Mouse (Mus musculus): ENCODE data around the gene Kif1a. TPM values are rescaled to one million over a fixed set of nuclear protein-coding genes. Genes with fewer than 3 reads are reported as not detected.

Gene Kif1a
- polyA plus RNA-seq, 1 experiment = not detected

DNA sequence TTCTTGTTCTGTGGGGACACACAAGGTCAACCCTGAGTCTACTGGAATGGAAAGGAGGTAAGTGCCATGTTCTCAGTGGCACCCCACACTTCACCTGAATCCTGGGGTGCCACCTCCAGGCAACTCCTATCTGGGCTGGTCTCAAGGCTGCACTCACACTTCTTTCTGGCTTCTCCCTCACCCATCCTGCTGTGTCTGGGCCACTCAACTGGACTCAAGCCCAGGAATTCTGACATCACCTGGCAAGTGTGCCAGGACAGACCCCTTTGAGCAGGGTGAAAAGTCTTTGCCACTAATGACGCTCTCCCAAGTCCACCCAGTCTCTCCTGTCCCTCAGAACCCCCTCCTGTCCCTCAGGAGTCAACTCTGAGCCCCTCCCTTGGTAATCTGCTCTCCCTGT is 33.2 kb downstream of the Kif1a start:
- no peak for TF ChIP-seq GATA1 (IDR thresholded peaks at IDR 0.05; ENCODE audit: low read length)

DNA sequence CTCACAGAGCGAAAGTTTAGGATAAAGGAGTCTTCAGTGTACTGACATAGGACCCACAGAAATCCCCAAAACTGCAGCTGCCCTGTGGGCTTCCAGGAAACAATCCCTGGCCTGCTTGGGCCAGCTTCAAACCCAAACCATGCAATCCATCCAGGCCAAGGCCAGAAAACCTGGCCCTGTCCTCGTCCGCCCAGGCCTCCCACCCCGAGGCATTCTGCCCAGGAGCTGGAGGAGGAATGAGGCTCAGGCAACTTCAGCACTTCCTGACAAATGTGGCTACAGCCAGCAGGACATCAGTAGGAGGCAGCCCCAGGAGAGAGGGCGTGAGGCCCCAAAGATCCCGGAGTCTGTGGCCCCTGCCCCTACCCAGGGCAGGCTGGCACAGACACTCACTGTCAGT is 36.1 kb downstream of the Kif1a start:
- TF ChIP-seq GATA1 (IDR thresholded peaks at IDR 0.05; ENCODE audit: low read length) = no peak

DNA sequence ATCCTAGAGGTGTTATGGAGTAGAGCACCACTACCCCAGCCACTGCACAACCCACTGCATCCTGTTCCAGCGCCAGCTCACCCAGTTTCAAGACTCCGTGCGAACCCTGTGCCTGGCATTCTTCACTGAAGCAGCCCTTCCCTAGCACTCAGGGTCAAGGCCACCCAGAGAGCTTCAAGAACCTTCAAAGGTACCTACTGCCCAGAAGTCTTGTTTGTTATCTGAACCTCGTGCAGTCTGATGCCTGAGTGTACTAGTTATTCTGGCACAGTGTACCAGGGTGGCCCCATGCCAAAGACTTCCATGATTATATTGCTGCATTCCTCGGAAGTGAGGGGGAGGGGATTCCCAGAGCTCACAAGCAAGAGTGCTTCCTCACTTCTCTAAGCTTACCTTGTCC is 38.1 kb downstream of the Kif1a start:
- TF ChIP-seq GATA1 (IDR thresholded peaks at IDR 0.05; ENCODE audit: low read length) = no peak

DNA sequence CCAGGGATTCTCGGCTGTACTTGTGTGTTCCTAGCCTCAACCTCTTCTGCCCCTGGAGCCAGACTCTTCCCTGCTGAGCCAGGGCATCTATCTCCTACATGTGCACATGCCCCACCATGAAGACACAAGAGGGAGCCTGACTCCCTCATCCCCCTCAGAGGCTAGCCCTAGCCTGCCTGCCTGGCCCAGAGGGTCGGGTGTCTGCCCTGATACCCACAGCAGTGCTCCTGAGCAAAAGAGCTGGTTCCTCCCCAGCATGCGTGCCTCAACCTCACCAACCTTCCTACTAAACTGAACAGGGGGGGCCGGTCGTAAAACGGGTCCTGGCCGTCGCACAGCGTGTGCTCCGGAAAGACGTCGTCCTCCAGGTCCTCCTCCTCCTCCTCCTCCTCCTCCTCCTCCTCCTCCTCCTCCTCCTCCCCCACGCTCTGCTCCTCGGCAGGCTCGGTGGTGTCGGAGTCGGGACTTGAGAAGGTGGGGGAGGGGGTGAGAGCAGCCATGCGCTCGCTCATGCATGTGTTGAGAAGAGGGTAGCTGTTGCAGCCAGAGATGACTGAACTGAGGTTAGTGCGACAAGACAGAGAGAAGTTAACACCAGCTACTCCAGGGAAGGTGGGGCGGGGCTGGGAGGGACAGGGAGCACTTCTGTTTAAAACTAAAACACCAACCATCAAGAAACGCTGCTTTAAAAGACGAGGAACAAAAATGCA is 50.5 kb downstream of the Kif1a start:
- no peak for TF ChIP-seq GATA1 (IDR thresholded peaks at IDR 0.05; ENCODE audit: low read length)

DNA sequence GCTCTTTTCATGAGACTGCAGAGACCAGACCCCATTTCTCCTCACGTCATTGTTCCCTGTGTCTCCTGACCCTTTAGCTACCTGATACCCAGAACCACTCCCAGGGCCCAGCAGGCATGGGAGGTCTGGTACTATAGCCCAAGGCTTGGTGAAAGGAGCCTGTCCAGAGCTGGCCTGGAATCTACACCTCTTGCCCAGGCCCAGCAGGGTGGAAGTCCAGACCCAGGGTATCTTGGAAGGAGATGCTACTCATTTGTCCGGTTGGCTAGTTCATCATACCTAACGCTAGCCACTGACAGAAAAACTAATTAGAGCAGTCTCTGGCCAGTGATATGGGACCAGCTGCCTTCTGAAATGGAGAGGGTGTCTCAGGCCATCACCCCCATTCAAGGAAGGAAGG is 51.7 kb downstream of the Kif1a start:
- TF ChIP-seq GATA1 (IDR thresholded peaks at IDR 0.05; ENCODE audit: low read length) = no peak

DNA sequence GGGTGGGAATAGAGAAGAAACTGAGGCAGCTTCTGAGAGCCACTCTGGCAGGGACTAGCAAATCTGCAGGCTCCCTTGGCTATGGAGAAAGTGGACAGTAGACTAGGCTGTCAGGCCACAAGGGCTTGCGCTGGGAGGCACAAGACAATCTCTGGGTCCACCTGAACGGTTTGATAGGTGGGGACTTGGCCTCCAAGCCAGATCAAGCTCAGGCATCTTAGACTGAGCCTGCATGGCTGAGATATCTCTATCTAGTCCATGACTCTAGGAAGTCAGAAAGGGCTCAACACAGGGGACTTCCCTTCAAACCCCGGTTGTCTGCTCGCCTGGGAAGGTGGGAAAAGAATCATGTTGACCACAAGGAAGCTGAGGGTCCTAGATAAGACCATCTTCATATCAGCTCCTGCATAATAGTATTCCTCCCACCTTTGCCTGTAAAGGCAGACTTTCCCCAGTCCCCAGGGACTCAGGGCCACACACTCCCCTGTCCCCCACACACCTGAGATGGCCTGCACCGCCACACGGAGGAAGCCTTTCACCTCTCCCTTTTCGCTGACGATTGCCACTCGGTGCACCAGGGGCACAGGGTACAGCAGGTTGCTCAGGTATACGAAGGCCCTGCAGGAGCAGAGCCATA is 55.5 kb downstream of the Kif1a start:
- TF ChIP-seq GATA1 (IDR thresholded peaks at IDR 0.05; ENCODE audit: low read length) = no peak

DNA sequence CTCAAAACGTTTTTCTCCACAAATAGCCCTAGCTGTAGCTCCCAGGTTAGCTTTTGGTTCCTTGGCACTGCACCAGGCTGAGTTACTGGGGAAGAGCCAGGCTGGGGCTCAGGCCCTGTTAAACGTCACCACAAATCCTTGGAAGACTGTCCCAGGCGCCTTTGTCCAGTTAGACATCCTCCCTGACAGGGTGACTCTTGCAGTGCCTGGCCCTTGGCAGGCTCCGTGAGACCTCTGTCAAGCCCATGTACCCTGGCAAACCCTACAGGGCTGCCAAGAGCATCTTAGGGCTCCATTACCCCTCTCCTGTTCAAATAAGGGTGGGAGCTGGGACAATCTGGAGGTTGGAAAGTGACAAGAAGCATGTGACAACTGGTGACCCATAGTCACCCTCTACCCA is 65.8 kb downstream of the Kif1a start:
- TF ChIP-seq GATA1 (IDR thresholded peaks at IDR 0.05; ENCODE audit: low read length) = no peak

DNA sequence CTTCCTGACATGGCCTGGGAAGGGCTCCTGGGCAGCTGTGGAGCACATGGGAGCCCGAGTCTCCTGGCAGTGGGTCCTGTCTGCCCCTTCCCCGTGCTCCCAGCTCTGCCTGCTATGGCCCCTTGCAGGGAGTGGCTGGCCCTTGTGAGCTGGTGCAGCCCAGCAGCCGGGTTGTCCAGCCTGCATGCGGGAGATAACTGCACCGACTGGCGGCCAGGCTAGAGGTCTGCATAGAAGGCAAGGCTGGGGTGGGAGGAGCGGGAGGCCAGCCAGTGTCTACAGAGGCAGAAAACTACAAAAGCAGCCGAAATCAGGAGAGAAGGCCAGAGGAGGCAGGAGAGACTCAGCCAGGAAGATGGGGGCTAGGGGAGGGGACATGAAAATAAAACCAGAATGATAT is 67.8 kb downstream of the Kif1a start:
- TF ChIP-seq GATA1 (IDR thresholded peaks at IDR 0.05; ENCODE audit: low read length) = no peak

DNA sequence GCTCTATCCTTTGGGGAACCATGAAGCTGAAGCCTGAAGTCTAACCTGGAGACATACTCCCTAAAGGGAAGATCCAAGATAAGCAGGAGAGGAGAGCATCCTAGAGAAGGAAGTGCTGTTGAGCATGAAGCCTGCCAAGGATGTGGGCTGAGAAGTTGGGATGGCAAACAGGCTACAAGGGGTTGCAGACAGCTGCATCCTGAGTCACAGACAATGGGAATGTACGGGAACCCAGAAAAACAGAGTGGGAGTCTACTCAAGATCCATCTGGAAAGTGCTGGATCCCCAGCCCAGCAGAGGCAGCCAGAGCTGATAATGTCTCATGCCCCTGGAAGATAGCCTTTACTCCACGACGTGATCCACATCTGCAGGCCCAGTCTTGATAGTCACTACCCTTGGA is 70.6 kb downstream of the Kif1a start:
- TF ChIP-seq GATA1 (IDR thresholded peaks at IDR 0.05; ENCODE audit: low read length) = no peak

DNA sequence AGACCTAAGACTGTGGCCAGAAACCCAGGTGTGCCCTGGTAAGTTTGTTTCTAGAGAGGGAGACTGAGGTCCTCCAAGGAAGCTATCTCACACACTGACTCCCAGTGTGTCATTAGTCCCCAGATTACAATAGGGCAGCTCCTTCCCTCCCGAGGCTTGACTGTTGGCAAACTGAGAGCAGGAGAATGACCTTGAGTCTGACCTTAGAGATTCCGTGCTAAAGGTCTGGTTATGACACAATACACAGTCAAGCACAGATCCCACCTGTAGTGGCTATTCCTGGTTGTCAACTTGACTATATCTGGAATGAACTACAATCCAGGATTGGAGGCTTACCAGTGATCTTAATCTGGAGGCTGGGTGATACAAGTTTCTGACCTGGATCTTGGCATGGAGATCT is 71.7 kb downstream of the Kif1a start:
- TF ChIP-seq GATA1 (IDR thresholded peaks at IDR 0.05; ENCODE audit: low read length) = no peak

DNA sequence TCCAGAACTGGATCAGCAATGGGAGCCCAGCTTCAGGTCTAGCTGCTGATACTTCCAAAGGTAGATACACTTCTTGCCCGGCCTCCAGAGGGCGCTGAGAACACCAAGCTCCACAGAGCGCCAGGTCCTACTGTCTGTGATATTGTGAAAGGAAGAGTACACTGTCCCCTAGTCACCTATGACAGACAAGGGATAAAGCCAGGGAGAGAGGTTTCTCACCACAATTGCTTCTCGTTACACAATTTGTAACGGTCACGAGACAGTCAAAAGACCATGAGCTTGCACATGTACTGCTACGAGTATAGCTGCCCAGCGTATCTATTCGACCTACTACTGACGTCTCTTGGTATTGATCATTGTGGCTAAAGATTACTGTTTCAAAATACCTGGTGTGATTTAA is 72.4 kb downstream of the Kif1a start:
- no peak for TF ChIP-seq GATA1 (IDR thresholded peaks at IDR 0.05; ENCODE audit: low read length)

DNA sequence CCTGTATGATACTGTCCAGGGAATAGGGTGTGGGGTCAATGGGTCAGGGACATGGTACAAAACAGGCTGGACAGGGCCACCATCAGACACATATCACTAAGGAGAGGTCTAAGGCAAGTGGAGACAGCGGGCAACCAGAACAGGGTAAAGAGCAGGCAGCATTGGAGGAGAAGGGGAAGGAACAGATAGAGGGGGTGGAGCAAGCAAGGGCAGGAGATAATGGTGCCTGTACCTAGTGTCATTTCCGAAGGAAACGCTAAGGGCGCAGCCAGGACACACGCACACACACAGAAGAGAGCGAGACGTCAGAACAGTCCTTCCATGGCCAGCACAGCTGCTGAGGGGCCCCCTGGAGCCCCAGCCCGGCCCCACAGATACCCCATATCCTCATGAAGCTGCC is 75.2 kb downstream of the Kif1a start:
- no peak for TF ChIP-seq GATA1 (IDR thresholded peaks at IDR 0.05; ENCODE audit: low read length)

DNA sequence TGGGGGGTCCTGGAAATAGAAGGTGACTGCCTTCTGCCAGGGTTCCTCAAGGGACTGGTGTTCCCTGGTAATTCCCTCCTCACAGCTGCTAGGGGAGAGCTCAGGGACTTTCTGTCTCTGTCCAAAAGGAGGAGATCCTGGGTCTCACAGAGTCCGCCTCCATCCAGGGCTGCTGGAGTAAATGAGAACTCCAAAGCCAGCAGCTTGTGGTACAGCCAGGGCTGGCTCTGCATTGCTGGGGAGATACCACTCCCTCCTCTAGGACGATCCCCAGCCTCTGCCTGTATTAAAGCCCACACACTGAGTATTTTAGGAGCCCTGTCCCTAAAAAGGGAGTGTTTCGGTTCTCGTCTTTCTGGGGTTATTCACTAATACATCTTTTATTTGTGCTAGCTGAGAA is 81.1 kb downstream of the Kif1a start:
- TF ChIP-seq GATA1 (IDR thresholded peaks at IDR 0.05; ENCODE audit: low read length) = no peak

DNA sequence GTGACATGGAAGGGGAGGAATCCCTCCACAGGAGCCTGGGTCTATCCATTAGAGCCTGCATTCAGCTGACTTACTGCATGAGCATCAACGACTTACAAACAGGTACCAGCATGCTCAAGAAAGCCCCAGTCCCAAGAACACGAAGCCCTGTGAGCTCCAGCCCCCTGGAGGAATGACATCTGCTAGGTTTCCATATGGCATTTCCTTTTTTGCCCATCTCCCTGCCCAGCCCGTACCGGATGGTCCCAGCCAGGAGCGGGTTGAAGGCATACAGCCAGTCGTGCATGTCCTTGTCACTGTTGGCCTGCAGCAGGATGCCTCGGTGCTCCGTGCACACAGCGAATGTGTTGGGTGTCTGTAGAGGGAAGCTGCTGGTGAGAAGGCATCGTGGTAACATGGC is 83.0 kb downstream of the Kif1a start:
- TF ChIP-seq GATA1 (IDR thresholded peaks at IDR 0.05; ENCODE audit: low read length) = no peak

DNA sequence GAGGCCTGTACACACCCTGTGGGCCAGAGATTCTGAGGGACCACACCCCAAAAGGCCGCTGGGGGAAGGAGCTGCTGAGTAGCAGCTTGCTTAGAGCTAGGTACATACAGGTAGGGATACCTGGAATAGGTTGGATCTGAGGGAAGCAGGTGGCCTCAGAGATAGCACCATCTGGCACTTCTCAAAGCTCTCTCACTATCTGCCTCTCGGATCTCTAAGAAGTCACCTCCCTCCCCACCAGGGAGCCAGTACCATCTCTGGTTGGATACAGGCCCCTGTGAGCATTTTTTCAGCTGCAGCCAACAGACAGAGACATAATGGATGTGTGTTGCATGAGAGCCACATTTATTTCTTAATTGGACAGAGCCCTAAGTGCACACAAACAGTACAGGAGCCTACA is 86.6 kb downstream of the Kif1a start:
- no peak for TF ChIP-seq GATA1 (IDR thresholded peaks at IDR 0.05; ENCODE audit: low read length)

DNA sequence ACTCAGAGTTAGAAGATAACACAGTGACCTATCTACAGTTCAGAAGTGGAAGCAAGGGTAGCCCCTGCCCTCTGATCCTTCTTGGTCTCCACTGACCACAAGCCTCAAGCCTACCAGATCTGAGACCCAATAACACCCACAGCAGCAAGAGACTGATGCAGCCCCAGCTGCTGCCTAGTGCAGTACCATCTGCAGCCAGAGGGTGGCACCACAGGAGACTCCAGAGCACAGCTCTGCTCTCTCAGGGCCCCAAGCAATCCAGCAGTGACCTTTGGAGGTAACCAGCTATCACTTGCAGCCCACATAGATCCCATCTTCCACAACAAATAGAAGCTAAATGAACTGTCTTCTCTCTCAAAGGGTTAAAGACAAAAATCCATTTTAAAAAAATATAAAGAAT is 87.3 kb downstream of the Kif1a start:
- TF ChIP-seq GATA1 (IDR thresholded peaks at IDR 0.05; ENCODE audit: low read length) = no peak

DNA sequence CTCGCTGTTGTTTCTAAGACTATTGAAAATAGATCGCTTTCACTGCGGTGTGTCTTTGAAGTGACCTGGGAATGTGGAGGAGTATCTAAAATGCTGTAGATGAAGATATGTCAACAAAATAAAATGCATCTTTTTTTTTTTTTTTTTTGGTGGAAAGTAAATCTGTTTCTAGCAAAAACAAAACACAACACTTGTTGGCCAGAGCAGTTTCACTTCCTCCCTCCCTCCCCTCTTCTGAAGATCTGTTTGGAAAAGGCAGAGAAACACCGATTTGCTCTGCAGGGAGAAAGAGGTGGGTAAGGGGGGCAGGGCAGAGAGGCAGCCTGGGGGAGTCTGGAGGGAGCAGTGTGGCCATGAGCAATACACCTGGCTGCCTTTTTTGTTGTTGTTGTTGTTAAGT is 88.4 kb downstream of the Kif1a start:
- TF ChIP-seq GATA1 (IDR thresholded peaks at IDR 0.05; ENCODE audit: low read length) = no peak
